Mouse (Mus musculus) cerebellum, postnatal 10 days (tissue): Measurements from ENCODE around the gene Acap3.

ENCODE experiments used
- DNase-seq, 2 experiments: peaks; one replicate each; pipeline ENCODE4 v3.0.0; 2021; ENCODE audit warnings: mixed read lengths in 2 of 2

Gene Acap3

DNA sequence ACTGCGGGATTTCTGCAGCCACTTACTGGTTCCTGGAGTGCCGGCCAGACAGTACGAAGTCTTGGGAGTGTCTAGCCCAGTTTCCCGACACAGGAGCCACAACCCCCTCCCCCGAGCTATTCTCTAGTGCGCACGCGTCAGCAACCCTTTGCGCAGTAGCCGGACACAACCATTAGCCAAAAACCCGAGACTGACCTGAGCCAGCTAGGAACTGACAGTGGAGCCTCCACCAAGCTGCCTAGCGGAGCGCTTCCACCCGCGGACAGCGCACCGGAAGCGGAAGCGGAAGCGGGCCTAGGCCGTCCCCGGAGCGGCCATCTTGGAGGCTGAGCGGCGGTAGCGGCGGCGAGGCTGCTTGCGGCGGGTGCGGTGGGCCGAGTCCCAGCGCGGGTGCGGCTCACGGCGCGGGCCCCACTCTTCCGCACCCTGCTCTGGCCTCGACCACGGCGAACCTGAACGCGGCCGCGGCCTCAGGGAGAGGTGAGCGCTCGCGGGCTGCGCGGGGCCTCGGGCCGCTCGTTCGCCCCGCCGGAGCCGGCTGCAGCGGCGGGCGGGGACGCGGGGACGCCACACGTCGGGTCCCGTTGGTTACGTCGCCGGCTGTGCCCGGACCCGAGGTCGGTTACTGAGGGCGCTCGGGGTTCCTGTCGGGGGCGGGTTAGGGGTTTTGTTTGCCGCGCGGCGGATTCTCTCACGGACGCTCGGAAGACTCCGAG, 52.1 kb downstream of the Acap3 start, which contains the start of gene Ube2j2:
Ube2j2 (plus strand) TSS at position 298 of the 716 bp plus-strand sequence.
- peak; percentile 96 to 97 for DNase-seq

DNA sequence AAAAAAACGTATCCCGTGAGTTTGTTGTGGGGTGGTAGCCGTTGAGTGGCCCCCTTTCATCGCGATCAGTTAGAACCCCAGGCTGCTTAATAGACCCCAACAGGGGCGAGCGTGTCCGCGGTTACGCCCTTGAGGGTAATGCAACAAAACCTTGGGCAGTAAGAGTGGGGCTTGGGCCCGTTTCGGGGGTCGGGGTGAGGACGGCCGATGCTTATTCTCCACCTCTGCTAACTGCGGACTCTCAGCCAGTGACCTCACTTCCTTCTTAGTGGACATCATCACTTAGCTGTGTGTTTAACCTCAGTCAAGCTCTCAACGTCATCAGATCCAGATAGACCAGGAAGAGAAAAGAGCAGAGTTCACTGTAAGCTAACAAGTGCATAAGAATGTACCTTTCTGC, 52.6 kb downstream of the Acap3 start:
- peak in 1 of 2 experiments; percentile 24 for DNase-seq

DNA sequence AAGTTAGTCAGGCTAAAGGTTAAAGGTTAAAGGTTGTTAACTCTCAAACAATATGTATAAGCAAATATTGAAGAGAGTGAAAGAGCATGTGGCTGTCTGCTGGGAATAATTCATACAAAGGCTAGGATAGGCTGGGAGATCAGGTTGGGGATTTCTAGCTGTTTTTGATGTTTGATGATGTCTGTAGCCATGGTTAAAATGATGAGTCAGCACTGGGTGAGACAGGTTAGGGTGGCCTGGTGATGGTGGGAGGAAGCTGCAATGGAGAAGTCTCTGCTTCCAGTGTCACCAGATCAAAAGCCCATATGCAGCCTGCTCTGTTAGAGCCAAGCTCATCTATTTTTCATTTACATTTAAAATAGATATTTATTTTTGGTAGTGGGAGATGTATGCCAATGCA, 55.5 kb downstream of the Acap3 start:
- no peak for DNase-seq

DNA sequence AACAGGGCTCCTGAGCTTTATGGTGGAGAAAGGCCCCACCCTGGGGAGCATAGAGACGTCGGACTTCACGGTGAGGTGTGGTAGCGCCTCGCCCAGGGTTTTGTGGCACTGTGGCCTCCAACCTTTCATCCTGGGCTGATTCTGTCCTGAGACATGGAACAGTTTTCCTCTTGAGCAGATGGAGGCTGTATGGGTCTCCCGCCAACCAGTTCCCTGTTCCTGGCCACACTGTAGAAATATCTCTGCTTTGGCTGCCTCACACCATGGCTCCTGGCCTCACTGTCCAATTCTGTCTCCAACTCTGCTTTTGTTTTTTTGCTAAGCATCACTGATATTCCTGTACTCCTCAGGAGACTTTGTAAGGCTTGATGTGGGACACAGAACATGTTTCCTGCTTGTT, 63.9 kb downstream of the Acap3 start:
- peak; percentile 26 to 33 for DNase-seq
